Mouse (Mus musculus) kidney, adult 18-20 months (tissue): ENCODE results near the gene Gm20696.

ENCODE experiments used
- DNase-seq: peaks from one replicate; pipeline ENCODE4 v3.0.0; 2021

Gm20696 gene

GRCm38 (mm10) chr6:99663232-99663631 lies 3.4 kb downstream of the Gm20696 start:
- no peak for DNase-seq

GRCm38 (mm10) chr6:99660443-99660842 lies 6.2 kb downstream of the Gm20696 start:
- no peak for DNase-seq

- DNase-seq, result no peak
Measured at GRCm38 (mm10) chr6:99658586-99658985, 8.0 kb downstream of the Gm20696 start.

- DNase-seq, result no peak
Measured at GRCm38 (mm10) chr6:99656088-99656487, 10.5 kb downstream of the Gm20696 start.

- no peak for DNase-seq
Measured at GRCm38 (mm10) chr6:99655488-99655887, 11.1 kb downstream of the Gm20696 start.

- DNase-seq, result no peak
Measured at GRCm38 (mm10) chr6:99654343-99654742, 12.3 kb downstream of the Gm20696 start.

GRCm38 (mm10) chr6:99652341-99652740 lies 14.3 kb downstream of the Gm20696 start:
- DNase-seq, result no peak

- DNase-seq, result no peak
Measured at GRCm38 (mm10) chr6:99649307-99649706, 17.3 kb downstream of the Gm20696 start.

GRCm38 (mm10) chr6:99646344-99646743 lies 20.3 kb downstream of the Gm20696 start:
- DNase-seq, result no peak

GRCm38 (mm10) chr6:99644876-99645275 lies 21.7 kb downstream of the Gm20696 start:
- no peak for DNase-seq

- DNase-seq, result no peak
Measured at GRCm38 (mm10) chr6:99644386-99644785, 22.2 kb downstream of the Gm20696 start.

GRCm38 (mm10) chr6:99643439-99644199 lies 23.0 kb downstream of the Gm20696 start:
- peak; percentile 75 for DNase-seq

GRCm38 (mm10) chr6:99637456-99637855 lies 29.1 kb downstream of the Gm20696 start:
- no peak for DNase-seq

GRCm38 (mm10) chr6:99636801-99637200 lies 29.8 kb downstream of the Gm20696 start:
- DNase-seq, result no peak

- DNase-seq, result no peak
Measured at GRCm38 (mm10) chr6:99636121-99636520, 30.5 kb downstream of the Gm20696 start.

- no peak for DNase-seq
Measured at GRCm38 (mm10) chr6:99632121-99632980, 34.2 kb downstream of the Gm20696 start.

- DNase-seq, result no peak
Measured at GRCm38 (mm10) chr6:99631637-99632036, 35.0 kb downstream of the Gm20696 start.

GRCm38 (mm10) chr6:99629726-99630458 lies 36.7 kb downstream of the Gm20696 start:
- no peak for DNase-seq

GRCm38 (mm10) chr6:99626347-99626746 lies 40.2 kb downstream of the Gm20696 start:
- DNase-seq, result no peak

GRCm38 (mm10) chr6:99625803-99626202 lies 40.8 kb downstream of the Gm20696 start:
- DNase-seq, result no peak

- no peak for DNase-seq
Measured at GRCm38 (mm10) chr6:99625306-99625705, 41.3 kb downstream of the Gm20696 start.

- DNase-seq, result no peak
Measured at GRCm38 (mm10) chr6:99624542-99624941, 42.1 kb downstream of the Gm20696 start.

- DNase-seq, result no peak
Measured at GRCm38 (mm10) chr6:99623641-99624040, 43.0 kb downstream of the Gm20696 start.
